Mouse (Mus musculus) forebrain, embryonic 11.5 days (tissue): ENCODE measurements at regions not wholly inside any gene's neighbourhood (a gene's known extent, or its start where the extent isn't known, plus 50 kb on each side); places are given as distances from the start of the nearest gene placed in this dataset.

Experiments used
- ATAC-seq: fragments of 200-750 bp; cut with Nextera tagmentation; replicated peaks from 2 replicates; pipeline ENCODE4 v1.8.0; 2017; ENCODE audit warnings: moderate TSS enrichment; ENCODE audit not compliant: low FRiP score
- DNase-seq: peaks from one replicate; pipeline ENCODE4 v3.0.0-alpha.2; 2017; ENCODE audit warnings: low spot score
- H3K27ac ChIP-seq: fragments of 300-500 bp; sonication (generic); 2 replicates; pipeline ENCODE4 v1.5.1; 2014; ENCODE audit warnings: low read depth, low read length
- H3K27me3 ChIP-seq: fragments of 300-500 bp; sonication (generic); 2 replicates; pipeline ENCODE4 v1.6.1; 2014; ENCODE audit warnings: mild to moderate bottlenecking, low read length, mixed read lengths; ENCODE audit not compliant: control insufficient read depth, insufficient read depth
- H3K36me3 ChIP-seq: fragments of 300-500 bp; sonication (generic); 2 replicates; pipeline ENCODE4 v1.6.1; 2014; ENCODE audit warnings: mild to moderate bottlenecking, low read length, moderate library complexity, mixed read lengths; ENCODE audit not compliant: control insufficient read depth, insufficient read depth
- H3K4me1 ChIP-seq: fragments of 300-500 bp; sonication (generic); replicated peaks from 2 replicates; pipeline ENCODE4 v1.6.1; 2014; ENCODE audit warnings: low read length, mixed read lengths; ENCODE audit not compliant: control insufficient read depth, insufficient read depth
- H3K4me2 ChIP-seq: fragments of 300-500 bp; sonication (generic); 2 replicates; pipeline ENCODE4 v1.6.1; 2014; ENCODE audit warnings: low read depth, mild to moderate bottlenecking, low read length, moderate library complexity, mixed read lengths; ENCODE audit not compliant: severe bottlenecking
- H3K4me3 ChIP-seq: fragments of 300-500 bp; sonication (generic); 2 replicates; pipeline ENCODE4 v1.5.1; 2014; ENCODE audit warnings: low read depth, low read length
- H3K9ac ChIP-seq: fragments of 300-500 bp; sonication (generic); 2 replicates; pipeline ENCODE4 v1.6.1; 2014; ENCODE audit warnings: low read length
- H3K9me3 ChIP-seq: fragments of 300-500 bp; sonication (generic); 2 replicates; pipeline ENCODE4 v1.6.1; 2016; ENCODE audit warnings: low read length, mixed read lengths; ENCODE audit not compliant: control insufficient read depth
- WGBS: fragments of 180-500 bp; shearing (Covaris S2); extraction: QIAGEN DNeasy Blood & Tissue Kit; methylation state at CpG from one replicate; pipeline ENCODE4 v1.1.7; 2014; 5-methylcytosine and 5-hydroxymethylcytosine counted together

DNA sequence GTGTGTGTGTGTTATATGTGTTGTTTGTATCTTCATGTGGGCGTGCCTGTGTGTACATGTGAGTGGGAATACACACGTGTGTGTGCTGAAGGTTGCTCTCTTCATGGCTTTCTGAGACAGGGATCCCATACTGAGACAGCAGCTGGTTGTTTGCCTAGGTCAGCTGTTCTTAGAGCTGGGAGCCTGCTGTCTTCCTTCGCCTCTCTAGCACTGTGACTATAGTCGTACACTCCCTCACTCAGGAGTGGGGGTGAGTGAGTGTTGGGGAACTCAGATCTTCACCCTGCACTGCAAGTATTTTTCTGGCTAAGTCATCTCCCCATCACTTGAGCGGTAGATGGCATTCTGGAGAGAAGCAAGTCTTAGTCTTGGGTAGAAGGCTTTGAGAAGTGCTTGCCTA lies 191.6 kb upstream of the Gm9833 start:
- ATAC-seq (no peak), DNase-seq (no peak)
- Histone ChIP-seq H3K27me3 (no peaks in the 10 kb centered on the region), H3K9me3 (no peaks in the 10 kb centered on the region), H3K4me2 (no peak overlapping the region), H3K9ac (no peak overlapping the region), H3K4me1 (no peaks in the 10 kb centered on the region), H3K27ac (no peak overlapping the region), H3K36me3 (no peaks in the 10 kb centered on the region), H3K4me3 (no peak overlapping the region)
- 87% methylated on average over 5 of the region's 5 CpGs for WGBS

DNA sequence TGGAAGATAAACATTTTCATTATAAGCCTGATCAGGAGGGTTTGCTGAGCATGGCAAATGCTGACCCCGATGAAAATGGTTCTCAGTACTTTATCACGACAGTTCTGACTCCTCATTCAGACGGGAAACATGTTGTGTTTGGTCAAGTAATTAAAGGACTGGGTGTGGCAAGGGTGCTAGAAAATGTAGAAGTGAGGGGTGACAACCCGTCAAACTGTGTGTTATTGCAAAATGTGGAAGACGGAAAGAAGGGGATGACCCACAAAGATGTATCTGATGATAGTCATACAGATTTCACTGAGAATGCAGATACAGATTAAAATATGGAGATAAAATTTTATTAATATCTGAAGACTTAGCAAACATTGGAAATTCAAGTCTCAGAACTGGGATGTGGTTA lies 186.2 kb upstream of the Gm9833 start:
- no peak for ATAC-seq
- no peaks in the 10 kb centered on the region for H3K4me1 ChIP-seq
- no peaks in the 10 kb centered on the region for H3K27me3 ChIP-seq
- 87% methylated on average over 5 of the region's 5 CpGs for WGBS
- no peaks in the 10 kb centered on the region for H3K36me3 ChIP-seq
- H3K9ac ChIP-seq, result no peak overlapping the region
- H3K9me3 ChIP-seq, result no peaks in the 10 kb centered on the region
- H3K4me3 ChIP-seq, result no peak overlapping the region
- no peak overlapping the region for H3K4me2 ChIP-seq
- DNase-seq, result no peak
- no peak overlapping the region for H3K27ac ChIP-seq

DNA sequence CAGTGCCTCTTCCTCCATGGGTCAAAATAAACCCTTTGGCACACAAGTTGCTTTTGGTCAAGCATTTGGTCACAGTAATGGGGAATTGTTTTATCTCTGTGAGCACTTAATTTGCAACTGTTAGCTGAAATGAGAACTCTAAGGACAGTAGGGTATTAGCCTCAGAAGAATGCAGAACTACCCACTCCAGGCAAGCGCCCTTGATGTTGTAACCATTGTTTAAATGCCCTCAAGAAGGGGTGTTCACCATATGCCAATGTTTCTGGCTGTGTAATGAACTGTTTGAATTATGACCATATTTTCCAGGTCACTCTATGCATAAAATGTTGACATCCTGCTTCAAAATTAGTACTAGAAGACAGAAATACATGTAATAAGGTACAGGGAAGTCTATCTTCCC lies 174.6 kb upstream of the Gm9833 start:
- Histone ChIP-seq H3K4me1 (no peaks in the 10 kb centered on the region), H3K27me3 (no peaks in the 10 kb centered on the region), H3K9me3 (no peaks in the 10 kb centered on the region), H3K4me2 (no peak overlapping the region), H3K27ac (no peak overlapping the region), H3K36me3 (no peaks in the 10 kb centered on the region), H3K9ac (no peak overlapping the region), H3K4me3 (no peak overlapping the region)
- WGBS, result 89% methylated on average over 1 of the region's 1 CpGs
- DNase-seq (no peak), ATAC-seq (no peak)

DNA sequence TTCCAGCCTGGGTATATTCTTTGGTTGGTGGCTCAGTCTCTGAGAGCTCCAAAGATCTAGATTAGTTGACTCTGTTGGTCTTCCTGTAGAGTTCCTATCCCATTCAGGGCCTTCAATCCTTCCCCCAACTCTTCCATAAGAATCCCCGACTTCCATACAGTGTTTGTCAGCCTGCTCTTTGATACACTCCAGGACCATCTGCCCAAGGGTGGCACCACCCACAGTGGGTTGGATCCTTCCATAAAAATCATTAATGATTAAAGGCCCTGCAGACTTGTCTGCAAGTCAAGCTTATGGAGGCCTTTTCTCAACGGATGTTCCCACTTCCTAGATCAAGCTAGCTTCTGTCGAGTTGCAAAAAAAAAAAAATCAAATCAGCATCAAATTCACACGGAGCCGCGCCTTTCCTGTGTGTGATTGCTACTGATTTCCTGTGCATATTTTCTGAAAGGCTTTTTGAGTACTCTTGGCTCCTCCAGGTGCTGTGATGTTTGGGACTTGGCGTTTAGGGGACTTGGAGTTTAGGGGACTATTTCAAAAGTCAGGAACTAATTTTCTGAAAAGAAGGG lies 171.3 kb upstream of the Gm9833 start:
- Histone ChIP-seq H3K4me3 (no peak overlapping the region), H3K4me1 (no peaks in the 10 kb centered on the region), H3K4me2 (no peak overlapping the region), H3K27me3 (no peaks in the 10 kb centered on the region), H3K27ac (no peak overlapping the region), H3K36me3 (no peaks in the 10 kb centered on the region), H3K9me3 (no peaks in the 10 kb centered on the region), H3K9ac (no peak overlapping the region)
- no peak for ATAC-seq
- no peak for DNase-seq
- 89% methylated on average over 7 of the region's 7 CpGs for WGBS

DNA sequence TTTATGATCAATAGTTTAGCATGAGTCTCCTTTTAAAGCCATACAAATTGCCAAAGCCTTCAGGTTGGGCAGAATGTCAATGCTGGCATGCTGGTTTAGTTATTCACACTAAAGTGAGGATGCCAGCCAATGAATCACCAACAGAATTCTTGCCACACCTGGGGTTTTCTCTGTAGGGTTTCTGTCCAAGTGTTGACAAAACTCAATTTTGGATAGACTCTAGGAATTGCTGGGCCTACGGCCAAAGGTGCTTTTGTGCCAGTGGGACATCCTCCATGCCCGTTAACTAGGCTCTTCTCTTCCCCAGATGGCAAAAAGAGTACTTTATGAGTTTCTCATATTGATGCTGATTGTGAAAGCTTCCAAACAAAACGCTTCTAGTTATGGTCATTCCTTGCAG lies 167.6 kb upstream of the Gm9833 start:
- Histone ChIP-seq H3K4me1 (no peaks in the 10 kb centered on the region), H3K9ac (no peak overlapping the region), H3K27ac (no peak overlapping the region), H3K9me3 (no peaks in the 10 kb centered on the region), H3K27me3 (no peaks in the 10 kb centered on the region), H3K36me3 (no peaks in the 10 kb centered on the region), H3K4me3 (no peak overlapping the region), H3K4me2 (no peak overlapping the region)
- 87% methylated on average over 3 of the region's 3 CpGs for WGBS
- DNase-seq (no peak), ATAC-seq (no peak)

DNA sequence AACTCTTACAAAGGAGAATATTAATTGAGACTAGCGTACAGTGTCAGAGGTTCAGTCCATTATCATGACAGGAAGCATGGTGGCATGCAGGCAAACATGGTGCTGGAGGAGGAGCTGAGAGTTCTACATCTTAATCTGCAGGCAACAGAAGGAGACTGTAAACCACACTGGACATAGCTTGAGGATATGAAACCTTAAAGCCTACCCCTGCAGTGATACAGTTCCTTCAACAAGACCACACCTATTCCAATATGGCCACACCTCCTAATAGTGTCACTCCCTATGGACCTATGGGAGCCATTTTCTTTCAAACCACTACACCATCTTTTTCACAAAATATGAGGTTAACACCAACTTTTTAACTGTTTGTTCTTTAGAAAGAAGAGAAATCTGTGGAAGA lies 166.2 kb upstream of the Gm9833 start:
- no peak overlapping the region for H3K4me3 ChIP-seq
- DNase-seq (no peak), ATAC-seq (no peak)
- no peaks in the 10 kb centered on the region for H3K9me3 ChIP-seq
- 97% methylated on average over 1 of the region's 1 CpGs for WGBS
- no peaks in the 10 kb centered on the region for H3K4me1 ChIP-seq
- H3K27ac ChIP-seq, result no peak overlapping the region
- H3K9ac ChIP-seq, result no peak overlapping the region
- H3K27me3 ChIP-seq, result no peaks in the 10 kb centered on the region
- no peaks in the 10 kb centered on the region for H3K36me3 ChIP-seq
- H3K4me2 ChIP-seq, result no peak overlapping the region

DNA sequence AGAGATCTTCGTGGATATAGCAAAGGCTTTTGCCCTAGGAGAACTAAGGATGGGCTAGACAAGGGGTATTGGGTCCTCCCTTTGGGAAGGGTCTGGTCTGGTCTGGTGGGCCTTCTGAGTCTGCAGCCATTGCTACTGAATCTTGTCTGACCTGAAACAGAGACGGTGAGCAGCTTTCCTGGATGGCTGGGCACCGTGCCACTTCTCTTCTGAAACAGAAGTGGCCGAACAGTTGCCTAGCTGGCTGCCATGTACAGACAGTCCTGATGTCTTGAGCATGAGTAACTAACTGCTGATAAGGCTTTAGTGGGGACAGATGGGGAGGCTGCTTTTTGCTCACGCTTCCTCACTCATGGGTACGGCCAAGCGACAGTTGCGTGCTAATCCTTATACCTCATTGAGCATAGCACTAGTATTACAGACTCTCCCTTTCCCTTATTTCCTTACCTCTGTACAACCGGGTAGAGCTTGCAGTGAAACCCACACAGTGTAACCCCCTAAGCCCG lies 165.3 kb upstream of the Gm9833 start:
- DNase-seq (no peak), ATAC-seq (no peak)
- no peaks in the 10 kb centered on the region for H3K9me3 ChIP-seq
- no peaks in the 10 kb centered on the region for H3K4me1 ChIP-seq
- WGBS, result 92% methylated on average over 10 of the region's 10 CpGs
- no peak overlapping the region for H3K4me3 ChIP-seq
- no peak overlapping the region for H3K4me2 ChIP-seq
- no peak overlapping the region for H3K9ac ChIP-seq
- H3K36me3 ChIP-seq, result no peaks in the 10 kb centered on the region
- H3K27me3 ChIP-seq, result no peaks in the 10 kb centered on the region
- H3K27ac ChIP-seq, result no peak overlapping the region

DNA sequence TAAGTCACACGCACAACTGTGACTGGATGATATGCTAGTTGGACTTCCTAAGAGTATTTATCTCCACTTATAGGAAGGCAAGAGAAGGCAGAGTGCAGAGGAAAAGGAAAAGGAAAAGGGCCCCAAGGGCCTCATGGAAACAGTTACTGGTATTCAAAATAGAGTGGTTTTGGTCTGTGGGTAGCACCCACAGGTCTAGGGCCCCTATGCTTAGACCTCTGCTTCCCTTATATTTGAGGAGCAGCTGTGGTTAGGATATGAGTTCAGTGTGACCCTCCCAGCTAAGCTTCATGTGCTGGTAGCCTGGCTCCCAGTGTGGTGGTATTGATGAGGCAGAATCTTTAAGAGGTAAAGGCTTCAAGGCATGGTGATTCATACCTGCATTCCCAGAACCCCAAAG lies 163.3 kb upstream of the Gm9833 start:
- H3K4me3 ChIP-seq, result no peak overlapping the region
- no peaks in the 10 kb centered on the region for H3K36me3 ChIP-seq
- H3K9ac ChIP-seq, result no peak overlapping the region
- WGBS, result 82% methylated on average over 1 of the region's 1 CpGs
- no peaks in the 10 kb centered on the region for H3K4me1 ChIP-seq
- DNase-seq, result no peak
- H3K27ac ChIP-seq, result no peak overlapping the region
- no peak for ATAC-seq
- no peak overlapping the region for H3K4me2 ChIP-seq
- H3K27me3 ChIP-seq, result no peaks in the 10 kb centered on the region
- H3K9me3 ChIP-seq, result no peaks in the 10 kb centered on the region

DNA sequence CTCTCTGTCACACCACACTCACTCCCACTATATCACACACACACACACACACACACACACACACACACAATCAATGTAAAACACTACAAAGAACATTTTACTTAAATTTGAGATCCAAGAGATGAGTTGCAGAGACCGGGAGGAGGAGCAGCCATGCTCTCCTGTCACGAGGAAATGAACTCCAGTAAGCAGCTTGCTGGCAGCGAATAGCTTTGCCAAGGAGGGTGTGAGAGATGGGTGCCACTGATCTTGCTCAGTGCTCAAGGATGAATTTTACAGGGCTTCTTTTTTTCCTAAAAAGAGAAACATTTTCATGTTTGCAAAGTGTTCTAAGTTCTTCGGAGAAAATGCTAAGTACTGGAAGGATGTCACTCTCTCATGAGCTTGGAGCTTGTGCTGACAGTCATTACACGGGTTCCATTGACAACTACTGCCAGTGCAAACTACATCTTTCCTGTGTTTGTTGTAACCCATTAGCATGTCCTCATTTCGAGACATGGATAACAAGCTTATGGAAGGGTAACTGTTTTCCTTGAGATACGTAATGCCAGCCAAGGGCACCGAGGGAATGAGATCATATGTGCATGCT lies 151.0 kb upstream of the Gm9833 start:
- no peaks in the 10 kb centered on the region for H3K36me3 ChIP-seq
- no peak overlapping the region for H3K4me3 ChIP-seq
- no peaks in the 10 kb centered on the region for H3K4me1 ChIP-seq
- no peak for DNase-seq
- ATAC-seq, result no peak
- no peak overlapping the region for H3K4me2 ChIP-seq
- H3K27ac ChIP-seq, result no peak overlapping the region
- no peaks in the 10 kb centered on the region for H3K9me3 ChIP-seq
- H3K27me3 ChIP-seq, result no peaks in the 10 kb centered on the region
- no peak overlapping the region for H3K9ac ChIP-seq
- WGBS, result 83% methylated on average over 8 of the region's 8 CpGs
